Mouse (Mus musculus): Measurements from ENCODE around the gene Iqcf3.

GRCm38 (mm10) chr9:106534975-106535374 is 26.5 kb downstream of the Iqcf3 start:
- TF ChIP-seq ZNF384 (IDR thresholded peaks at IDR 0.05; ENCODE audit: low read depth, low read length) (no peak), ZC3H11A (IDR thresholded peaks at IDR 0.05; ENCODE audit: borderline replicate concordance, low read depth, low read length) (no peak), MAFK (IDR thresholded peaks at IDR 0.05; ENCODE audit: insufficient read depth, low read depth, low read length) (no peak), HCFC1 (IDR thresholded peaks at IDR 0.05; ENCODE audit: borderline replicate concordance, insufficient read depth, low read length) (no peak)
